Mouse (Mus musculus) liver, embryonic 16.5 days (tissue): ENCODE measurements around the gene Myo9a. TPM values are rescaled to one million over a fixed set of nuclear protein-coding genes. Genes with fewer than 3 reads are reported as not detected.
"Not testable (repeated sequence)": the region's sequence is repeated elsewhere in the genome, so short reads cannot be mapped to it uniquely, and the experiment has no call there.

ENCODE experiments used
- ATAC-seq: fragments of 200-750 bp; cut with Nextera tagmentation; 2 replicates; pipeline ENCODE4 v1.8.0; 2017; ENCODE audit warnings: low read depth, mild to moderate bottlenecking, moderate number of reproducible peaks, moderate library complexity
- H3K27ac ChIP-seq: fragments of 300-500 bp; sonication (generic); 2 replicates; pipeline ENCODE4 v1.5.1; 2014; ENCODE audit warnings: mild to moderate bottlenecking, low read length
- H3K27me3 ChIP-seq: fragments of 300-500 bp; sonication (generic); 2 replicates; pipeline ENCODE4 v1.6.1; 2014; ENCODE audit warnings: low read depth, low read length, mixed read lengths; ENCODE audit not compliant: control insufficient read depth, insufficient read depth
- H3K36me3 ChIP-seq: fragments of 300-500 bp; sonication (generic); 2 replicates; pipeline ENCODE4 v1.6.1; 2014; ENCODE audit warnings: mild to moderate bottlenecking; ENCODE audit not compliant: control insufficient read depth, insufficient read depth
- H3K4me1 ChIP-seq: fragments of 300-500 bp; sonication (generic); 2 replicates; pipeline ENCODE4 v1.6.1; 2014; ENCODE audit warnings: low read depth, low read length, mixed read lengths; ENCODE audit not compliant: control insufficient read depth
- H3K4me2 ChIP-seq: fragments of 300-500 bp; sonication (generic); 2 replicates; pipeline ENCODE4 v1.6.1; 2014; ENCODE audit warnings: low read depth, low read length, mixed read lengths
- H3K4me3 ChIP-seq: fragments of 300-500 bp; sonication (generic); 2 replicates; pipeline ENCODE4 v1.5.1; 2014; ENCODE audit warnings: low read depth, mild to moderate bottlenecking, low read length
- H3K9ac ChIP-seq: fragments of 300-500 bp; sonication (generic); 2 replicates; pipeline ENCODE4 v1.6.1; 2014; ENCODE audit warnings: low read depth, low read length
- H3K9me3 ChIP-seq: fragments of 300-500 bp; sonication (generic); replicated peaks from 2 replicates; pipeline ENCODE4 v1.6.1; 2016; ENCODE audit warnings: low read length; ENCODE audit not compliant: control insufficient read depth
- WGBS: fragments of 180-500 bp; shearing (Covaris S2); extraction: QIAGEN DNeasy Blood & Tissue Kit; methylation state at CpG from one replicate; pipeline ENCODE4 v1.1.7; 2014; ENCODE audit not compliant: insufficient replicate concordance; 5-methylcytosine and 5-hydroxymethylcytosine counted together
- polyA plus RNA-seq: library from polyadenylated mRNA; unstranded; fragments of >200 nt; fragmentation: Nextera tagmentation; extraction: Ambion mirVana; gene quantifications from 2 replicates; pipeline ENCODE4 v1.2.1, GENCODE M21; 2015

The Myo9a gene
- polyA plus RNA-seq, 1 experiment from 2014 or later, result 3.1 TPM

DNA sequence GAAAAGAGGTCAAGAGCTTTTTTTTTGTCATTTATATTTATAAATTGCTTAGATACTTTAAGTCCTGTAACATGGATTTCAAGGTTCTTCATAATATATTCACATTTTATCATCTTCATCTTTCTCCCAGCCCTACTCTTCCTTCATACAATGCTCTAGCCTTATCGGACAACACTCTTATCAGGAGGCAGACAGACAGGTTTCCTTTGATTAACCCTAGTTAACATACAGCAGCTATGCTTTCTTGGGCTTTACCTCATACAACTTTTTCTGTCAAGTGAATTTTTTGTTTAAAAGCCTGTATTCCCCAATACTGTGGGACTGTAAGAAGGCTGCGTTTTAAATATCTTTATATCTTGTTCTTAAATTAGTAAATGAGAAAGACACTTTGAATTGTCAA, 2.3 kb upstream of the Myo9a start:
- WGBS, result 49% methylated on average over 2 of the region's 2 CpGs
- no peak overlapping the region for H3K27ac ChIP-seq
- H3K4me2 ChIP-seq, result no peak overlapping the region
- no peak overlapping the region for H3K4me3 ChIP-seq
- no peaks in the 10 kb centered on the region for H3K9me3 ChIP-seq
- no peaks in the 10 kb centered on the region for H3K36me3 ChIP-seq
- no peaks in the 10 kb centered on the region for H3K27me3 ChIP-seq
- peaks cover 27% of the 10 kb centered on the region for H3K4me1 ChIP-seq
- ATAC-seq, result no peak
- H3K9ac ChIP-seq, result no peak overlapping the region

DNA sequence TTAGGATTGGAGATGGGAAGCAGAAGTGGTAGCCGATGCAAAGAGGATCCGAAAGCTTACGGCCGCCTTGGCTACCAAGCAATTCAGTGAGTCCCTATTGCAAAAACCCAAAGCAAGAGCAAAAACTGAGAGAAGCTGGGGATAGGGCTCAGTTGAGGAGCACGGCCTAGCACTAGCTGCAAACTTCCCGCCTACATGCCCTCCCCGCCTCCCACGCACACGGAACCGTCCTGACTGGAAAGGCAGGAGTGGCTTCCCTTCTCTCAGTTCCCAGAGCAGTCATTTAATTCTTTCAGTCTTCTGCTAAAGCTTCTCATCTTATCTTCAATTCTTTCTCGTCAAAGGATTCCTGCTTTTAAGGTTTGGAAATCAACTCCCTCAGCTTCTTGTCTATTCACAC, 1.7 kb upstream of the Myo9a start:
- H3K9ac ChIP-seq, result no peak overlapping the region
- peak overlapping the region; percentile 89; the same call in 1 of the 2 replicates for H3K27ac ChIP-seq
- WGBS, result 76% methylated on average over 11 of the region's 11 CpGs
- H3K4me1 ChIP-seq, result peaks cover 23% of the 10 kb centered on the region
- ATAC-seq, result no peak
- H3K36me3 ChIP-seq, result no peaks in the 10 kb centered on the region
- no peaks in the 10 kb centered on the region for H3K9me3 ChIP-seq
- no peaks in the 10 kb centered on the region for H3K27me3 ChIP-seq
- peak overlapping the region; percentile 95; the same call in 1 of the 2 replicates for H3K4me2 ChIP-seq
- H3K4me3 ChIP-seq, result no peak overlapping the region

DNA sequence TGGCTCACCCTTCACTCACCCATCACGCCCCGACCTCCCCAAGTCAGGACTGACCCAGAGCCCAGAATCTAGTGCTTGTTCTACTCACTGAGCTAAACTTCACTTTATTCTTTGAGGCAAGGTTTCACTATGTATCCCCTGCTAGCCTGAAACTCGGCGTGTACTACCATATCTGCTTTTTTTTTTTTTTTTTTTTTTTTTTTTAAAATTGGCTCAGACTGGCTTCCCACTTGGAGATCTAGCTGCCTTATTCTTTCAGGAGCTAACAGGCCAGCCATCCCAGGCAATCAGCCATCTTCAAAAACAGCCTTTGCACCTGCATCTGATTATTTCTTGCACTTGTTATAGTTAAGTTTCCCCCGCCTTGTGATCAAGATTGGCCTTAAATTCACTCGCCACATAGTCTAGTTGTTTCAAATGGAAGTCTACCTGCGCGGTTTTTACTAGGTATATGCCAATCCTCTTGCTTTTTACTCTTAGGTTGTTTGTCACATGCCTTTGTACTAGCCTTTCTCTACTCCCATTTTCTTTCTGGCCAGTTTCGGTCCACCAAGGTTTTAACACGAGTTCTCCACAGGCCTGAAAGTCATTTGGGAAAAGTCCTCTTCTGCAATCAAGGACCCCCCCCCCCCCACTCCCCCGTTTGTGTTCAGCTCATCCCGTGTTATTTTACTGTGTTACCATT, 973 bp upstream of the Myo9a start:
- Histone ChIP-seq H3K27ac (peak overlapping the region; percentile 89), H3K27me3 (no peaks in the 10 kb centered on the region), H3K9ac (peak overlapping the region; percentile 67), H3K9me3 (no peaks in the 10 kb centered on the region), H3K4me1 (peaks cover 20% of the 10 kb centered on the region), H3K36me3 (no peaks in the 10 kb centered on the region), H3K4me3 (peak overlapping the region; percentile 94), H3K4me2 (peak overlapping the region; percentile 95)
- 22% methylated on average over 12 of the region's 12 CpGs for WGBS
- no peak for ATAC-seq

DNA sequence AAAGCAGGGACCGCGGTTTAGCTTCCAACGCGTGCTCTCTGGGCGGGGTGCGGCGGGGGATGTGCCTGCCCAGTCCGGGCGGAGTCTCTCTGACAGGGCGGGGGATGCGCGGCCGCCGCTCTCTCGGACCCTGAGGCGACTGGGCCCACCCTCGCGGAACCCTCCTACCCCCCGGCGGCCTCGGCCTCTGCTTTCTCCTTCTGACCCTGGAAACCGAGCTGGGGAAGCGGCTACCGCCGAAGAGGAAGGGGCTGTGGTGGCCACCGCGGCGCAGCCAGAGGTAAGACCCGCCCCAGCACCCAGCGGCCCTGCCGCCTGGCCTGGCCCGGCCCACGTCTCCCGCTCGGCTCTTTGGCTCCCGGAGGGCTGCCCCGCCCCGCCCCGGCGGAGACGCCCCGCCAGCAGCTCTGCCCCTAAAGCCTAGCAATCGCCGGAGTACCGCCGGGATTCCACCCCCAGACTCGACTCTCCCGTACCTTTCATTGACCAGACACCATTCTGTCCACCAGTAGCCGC, 428 bp downstream of the Myo9a start:
- under 1% methylated on average over 41 of the region's 49 CpGs for WGBS
- H3K36me3 ChIP-seq, result no peaks in the 10 kb centered on the region
- H3K9ac ChIP-seq, result peak overlapping the region; percentile 90
- peaks cover 20% of the 10 kb centered on the region for H3K4me1 ChIP-seq
- no peaks in the 10 kb centered on the region for H3K27me3 ChIP-seq
- H3K9me3 ChIP-seq, result no peaks in the 10 kb centered on the region
- peak overlapping the region; percentile 94 for H3K4me3 ChIP-seq
- H3K27ac ChIP-seq, result peak overlapping the region; percentile 93
- peak overlapping the region; percentile 95 for H3K4me2 ChIP-seq
- ATAC-seq, result peak; percentile 89

DNA sequence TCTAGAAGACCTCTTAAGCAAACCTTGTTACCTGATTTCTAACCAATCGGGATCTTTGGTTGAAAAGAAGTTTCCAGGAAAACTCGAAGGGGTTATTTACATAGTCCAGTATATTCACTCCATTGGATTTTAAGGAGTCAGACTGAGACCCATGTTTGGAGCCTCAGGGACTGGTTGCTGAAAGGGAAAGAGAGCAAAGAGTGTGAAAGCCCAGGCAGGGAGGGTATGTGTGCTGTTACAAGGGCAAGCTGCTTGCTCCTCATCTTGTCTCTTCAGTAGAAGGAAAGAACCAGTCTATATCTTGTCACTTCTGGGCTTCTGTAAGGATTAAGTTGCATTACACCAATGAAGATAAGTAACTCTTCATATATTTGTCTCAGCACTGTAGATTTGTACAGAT, 1.3 kb downstream of the Myo9a start:
- H3K27ac ChIP-seq, result no peak overlapping the region
- peak overlapping the region; percentile 94 for H3K4me3 ChIP-seq
- H3K4me1 ChIP-seq, result peaks cover 20% of the 10 kb centered on the region
- no peak for ATAC-seq
- H3K36me3 ChIP-seq, result no peaks in the 10 kb centered on the region
- H3K9me3 ChIP-seq, result no peaks in the 10 kb centered on the region
- WGBS, result 7% methylated on average over 2 of the region's 2 CpGs
- peak overlapping the region; percentile 95 for H3K4me2 ChIP-seq
- no peaks in the 10 kb centered on the region for H3K27me3 ChIP-seq
- peak overlapping the region; percentile 90 for H3K9ac ChIP-seq

DNA sequence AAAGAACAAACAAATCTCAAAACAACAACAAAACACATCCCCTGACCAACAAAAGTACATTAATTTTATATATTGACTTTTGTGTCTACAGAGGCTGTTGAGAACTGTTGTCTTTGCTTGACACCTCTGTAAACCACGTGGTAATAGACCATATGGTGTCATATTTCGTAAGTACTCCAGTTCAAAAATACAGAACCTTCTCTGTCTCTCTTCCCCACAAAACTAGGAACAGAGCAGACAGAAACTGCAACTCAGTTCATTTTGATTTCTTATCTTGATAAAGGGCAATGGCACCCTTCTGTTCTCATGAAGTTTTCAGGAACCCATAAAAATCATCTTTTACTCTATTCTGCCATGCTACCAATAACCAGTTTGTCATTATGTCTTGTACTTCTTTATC, 4.5 kb downstream of the Myo9a start:
- Histone ChIP-seq H3K4me3 (no peak overlapping the region), H3K4me1 (peaks cover 5% of the 10 kb centered on the region), H3K9me3 (no peaks in the 10 kb centered on the region), H3K36me3 (no peaks in the 10 kb centered on the region), H3K4me2 (no peak overlapping the region), H3K27ac (no peak overlapping the region), H3K9ac (no peak overlapping the region), H3K27me3 (no peaks in the 10 kb centered on the region)
- WGBS, result 42% methylated on average over 2 of the region's 2 CpGs
- no peak for ATAC-seq

DNA sequence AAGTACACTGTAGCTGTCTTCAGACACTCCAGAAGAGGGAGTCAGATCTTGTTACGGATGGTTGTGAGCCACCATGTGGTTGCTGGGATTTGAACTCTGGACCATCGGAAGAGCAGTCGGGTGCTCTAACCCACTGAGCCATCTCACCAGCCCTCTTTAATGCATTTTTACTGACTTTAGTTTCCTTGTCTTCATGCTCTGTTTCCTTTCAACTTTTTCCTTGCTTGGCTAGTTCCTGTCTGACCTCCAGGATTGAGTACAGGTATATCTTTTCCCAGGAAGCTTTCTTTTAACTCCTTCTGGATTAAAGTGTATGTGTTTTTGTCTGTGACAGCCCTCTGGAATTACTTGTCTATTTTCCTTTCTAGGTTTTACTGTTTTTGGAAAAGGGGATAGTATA, 6.3 kb downstream of the Myo9a start:
- H3K9me3 ChIP-seq, H3K4me2 ChIP-seq, H3K27me3 ChIP-seq, H3K4me3 ChIP-seq, H3K27ac ChIP-seq, H3K9ac ChIP-seq, ATAC-seq, H3K4me1 ChIP-seq, H3K36me3 ChIP-seq: not testable (repeated sequence)
- 80% methylated on average over 2 of the region's 3 CpGs for WGBS

DNA sequence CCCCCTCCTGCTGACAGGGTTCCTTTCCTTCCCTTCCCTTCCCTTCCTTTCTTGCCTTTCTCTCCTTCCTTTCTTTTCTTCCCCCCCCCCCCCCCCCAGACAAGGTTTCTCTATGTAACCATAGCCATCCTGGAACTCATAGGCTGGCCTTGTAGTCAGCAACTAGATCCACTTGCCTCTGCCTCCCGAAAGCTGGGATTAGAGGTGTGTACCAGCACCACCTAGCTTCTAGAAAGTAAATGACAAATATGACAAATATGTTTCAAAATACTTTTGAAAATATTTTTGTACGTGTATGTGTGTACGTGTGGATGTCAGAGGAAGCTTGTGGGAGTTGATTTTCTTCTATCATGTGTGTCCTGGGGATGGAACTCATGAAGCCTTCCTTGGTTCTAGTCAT, 9.8 kb downstream of the Myo9a start:
- H3K4me1 ChIP-seq, result no peaks in the 10 kb centered on the region

DNA sequence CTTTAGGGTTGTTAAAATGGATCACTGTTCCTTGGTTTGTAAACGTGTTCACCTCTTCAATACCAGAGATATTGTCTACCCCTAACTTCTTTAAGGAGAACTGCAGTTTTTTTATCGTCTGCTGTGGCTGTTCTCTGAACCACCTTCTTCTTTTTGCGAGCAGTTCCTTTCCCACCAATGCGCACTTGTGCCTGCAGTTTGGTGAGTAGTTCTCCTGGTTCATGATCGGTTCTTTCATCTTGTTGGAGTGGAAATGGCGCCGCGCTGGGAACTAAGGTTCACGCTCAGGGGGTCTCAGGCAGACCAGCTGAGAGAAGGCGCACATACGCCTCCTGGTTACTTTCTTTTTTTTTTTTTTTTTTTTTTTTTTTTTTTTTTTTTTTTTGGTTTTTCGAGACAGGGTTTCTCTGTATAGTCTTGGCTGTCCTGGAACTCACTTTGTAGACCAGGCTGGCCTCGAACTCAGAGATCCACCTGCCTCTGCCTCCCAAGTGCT, 16.3 kb downstream of the Myo9a start:
- H3K4me1 ChIP-seq, H3K4me2 ChIP-seq, H3K36me3 ChIP-seq, H3K9ac ChIP-seq, ATAC-seq, H3K27me3 ChIP-seq, H3K4me3 ChIP-seq, H3K9me3 ChIP-seq, H3K27ac ChIP-seq: not testable (repeated sequence)
- WGBS, result 85% methylated on average over 11 of the region's 13 CpGs

More for the DNA sequence above, 9.8 kb downstream of the Myo9a start:
- Histone ChIP-seq H3K36me3 (no peaks in the 10 kb centered on the region), H3K9ac (no peak overlapping the region), H3K4me2 (no peak overlapping the region), H3K27ac (no peak overlapping the region), H3K27me3 (no peaks in the 10 kb centered on the region), H3K4me3 (no peak overlapping the region), H3K9me3 (no peaks in the 10 kb centered on the region)
- WGBS, result 41% methylated on average over 3 of the region's 3 CpGs
- ATAC-seq, result no peak
